Mouse (Mus musculus) stomach, embryonic 15.5 days (tissue): ENCODE measurements around the gene 1700029H14Rik. TPM values are rescaled to one million over a fixed set of nuclear protein-coding genes. Genes with fewer than 3 reads are reported as not detected.

Experiments
- ATAC-seq: fragments of 200-750 bp; cut with Nextera tagmentation; 2 replicates; pipeline ENCODE4 v1.8.0; 2017; ENCODE audit warnings: low read depth, moderate number of reproducible peaks, moderate TSS enrichment; ENCODE audit not compliant: insufficient read depth, low FRiP score
- H3K27ac ChIP-seq: fragments of 300-500 bp; sonication (generic); 2 replicates; pipeline ENCODE4 v1.5.1; 2015; ENCODE audit warnings: mild to moderate bottlenecking, inconsistent platforms
- H3K27me3 ChIP-seq: fragments of 300-500 bp; sonication (generic); replicated peaks from 2 replicates; pipeline ENCODE4 v1.6.1; 2015; ENCODE audit warnings: inconsistent platforms
- H3K36me3 ChIP-seq: fragments of 300-500 bp; sonication (generic); 2 replicates; pipeline ENCODE4 v1.6.1; 2015; ENCODE audit warnings: inconsistent platforms
- H3K4me1 ChIP-seq: fragments of 300-500 bp; sonication (generic); 2 replicates; pipeline ENCODE4 v1.6.1; 2015; ENCODE audit warnings: inconsistent platforms
- H3K4me2 ChIP-seq: fragments of 300-500 bp; sonication (generic); 2 replicates; pipeline ENCODE4 v1.6.1; 2015; ENCODE audit warnings: mild to moderate bottlenecking, inconsistent platforms
- H3K4me3 ChIP-seq: fragments of 300-500 bp; sonication (generic); replicated peaks from 2 replicates; pipeline ENCODE4 v1.5.1; 2015; ENCODE audit warnings: inconsistent platforms
- H3K9ac ChIP-seq: fragments of 300-500 bp; sonication (generic); 2 replicates; pipeline ENCODE4 v1.6.1; 2015; ENCODE audit warnings: inconsistent platforms
- H3K9me3 ChIP-seq: fragments of 300-500 bp; sonication (generic); 2 replicates; pipeline ENCODE4 v1.6.1; 2016; ENCODE audit warnings: inconsistent platforms
- WGBS: fragments of 180-500 bp; shearing (Covaris S2); methylation state at CpG from one replicate; pipeline ENCODE4 v1.1.7; 2015; 5-methylcytosine and 5-hydroxymethylcytosine counted together
- polyA plus RNA-seq: library from polyadenylated mRNA; unstranded; fragments of >200 nt; fragmentation: Nextera tagmentation; extraction: Ambion mirVana; gene quantifications from 2 replicates; pipeline ENCODE4 v1.2.1, GENCODE M21; 2015

1700029H14Rik gene
- polyA plus RNA-seq, 1 experiment from 2014 or later = not detected

DNA sequence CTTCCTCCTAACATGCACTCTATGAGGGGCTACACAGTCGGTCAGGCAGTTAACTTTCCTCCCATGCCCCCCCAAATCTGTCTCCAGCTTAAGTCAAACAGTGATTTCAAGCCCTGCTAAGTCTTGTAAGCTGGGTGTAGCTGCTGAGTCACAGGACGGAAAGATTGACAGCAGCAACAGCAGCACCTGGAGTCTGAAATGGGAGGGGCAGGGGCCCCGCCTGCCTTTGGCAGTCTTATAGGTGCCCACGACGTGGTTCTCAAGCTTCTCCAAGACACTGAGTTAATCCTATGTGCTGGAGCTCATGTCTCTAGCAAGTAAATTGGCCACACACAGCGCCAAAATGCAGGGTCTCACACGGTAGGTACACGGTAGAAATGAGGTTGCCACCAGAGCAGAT lies 31.1 kb upstream of the 1700029H14Rik start:
- H3K27ac ChIP-seq = no peak overlapping the region
- no peak overlapping the region for H3K9ac ChIP-seq
- H3K9me3 ChIP-seq = no peaks in the 10 kb centered on the region
- WGBS = 65% methylated on average over 8 of the region's 8 CpGs
- H3K4me3 ChIP-seq = no peak overlapping the region
- H3K27me3 ChIP-seq = no peaks in the 10 kb centered on the region
- H3K36me3 ChIP-seq = peaks cover 9% of the 10 kb centered on the region; the same call in 1 of the 2 replicates
- H3K4me1 ChIP-seq = no peaks in the 10 kb centered on the region
- no peak for ATAC-seq
- no peak overlapping the region for H3K4me2 ChIP-seq

DNA sequence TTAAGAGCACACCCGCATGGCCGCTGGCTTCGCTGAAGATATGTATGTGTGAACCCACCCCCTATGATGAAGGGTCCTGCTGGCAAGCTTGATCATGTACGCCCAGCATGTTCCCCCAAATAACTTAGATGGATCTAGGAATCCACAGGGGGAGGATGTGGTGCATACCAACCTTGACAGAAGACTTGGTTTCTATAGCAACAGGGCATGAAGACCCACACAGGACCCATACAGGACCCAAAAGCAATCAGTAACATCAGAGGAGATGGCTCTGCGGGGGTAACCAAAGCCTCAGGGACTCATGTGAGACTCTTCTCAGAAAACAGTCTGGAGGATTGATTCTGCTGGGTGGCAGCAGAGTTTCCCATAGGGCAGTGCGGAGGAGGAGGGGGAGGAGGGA lies 29.0 kb upstream of the 1700029H14Rik start:
- Histone ChIP-seq H3K27me3 (no peaks in the 10 kb centered on the region), H3K4me2 (no peak overlapping the region), H3K36me3 (peaks cover 2% of the 10 kb centered on the region; the same call in 1 of the 2 replicates), H3K9me3 (no peaks in the 10 kb centered on the region), H3K9ac (no peak overlapping the region), H3K4me3 (no peak overlapping the region), H3K4me1 (no peaks in the 10 kb centered on the region), H3K27ac (no peak overlapping the region)
- no peak for ATAC-seq
- WGBS = 90% methylated on average over 6 of the region's 6 CpGs

DNA sequence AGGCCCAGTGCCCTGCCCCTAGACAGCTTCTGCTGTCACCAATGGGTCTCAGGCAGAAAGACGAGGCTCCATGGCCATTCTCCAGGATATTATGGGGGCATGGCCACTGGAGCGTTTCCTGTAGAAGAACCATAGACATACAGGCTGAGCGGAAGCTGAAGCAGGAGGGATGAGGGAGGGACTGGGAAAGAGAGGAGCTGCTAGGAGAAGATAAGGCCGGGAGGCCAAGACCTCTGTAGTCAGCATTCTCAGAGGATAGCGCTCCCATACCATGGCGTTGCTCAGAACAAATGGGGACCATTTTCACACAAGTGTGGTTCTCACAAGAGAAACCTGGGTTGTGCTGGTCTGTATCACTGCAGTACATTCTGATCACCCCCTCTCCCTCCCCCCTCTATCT lies 26.8 kb upstream of the 1700029H14Rik start:
- WGBS = 82% methylated on average over 6 of the region's 6 CpGs
- Histone ChIP-seq H3K27me3 (no peaks in the 10 kb centered on the region), H3K4me2 (no peak overlapping the region), H3K9me3 (no peaks in the 10 kb centered on the region), H3K4me3 (no peak overlapping the region), H3K27ac (no peak overlapping the region), H3K4me1 (no peaks in the 10 kb centered on the region), H3K9ac (no peak overlapping the region), H3K36me3 (peaks cover 14% of the 10 kb centered on the region)
- ATAC-seq = no peak

DNA sequence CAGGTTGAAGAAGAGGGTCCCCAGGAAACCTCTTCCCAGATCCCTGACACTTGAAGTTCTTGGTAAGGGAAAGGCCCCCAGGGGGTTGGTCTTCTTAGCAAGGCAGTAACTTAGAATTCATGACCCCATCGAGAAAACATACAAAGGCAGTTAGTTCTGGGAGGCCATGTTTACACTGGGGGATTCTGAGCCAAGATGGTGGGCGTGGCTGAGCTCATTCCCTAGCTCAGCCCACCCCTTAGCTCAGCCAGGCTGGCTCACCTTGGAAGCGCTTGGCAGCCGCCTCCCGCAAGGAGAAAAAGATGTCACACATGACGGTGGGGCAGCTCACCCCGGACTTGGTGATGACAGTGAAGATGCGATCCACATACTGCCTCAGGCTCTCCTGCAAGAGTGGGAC lies 22.4 kb upstream of the 1700029H14Rik start:
- Histone ChIP-seq H3K27me3 (no peaks in the 10 kb centered on the region), H3K9me3 (no peaks in the 10 kb centered on the region), H3K9ac (no peak overlapping the region), H3K36me3 (peaks cover 40% of the 10 kb centered on the region), H3K4me2 (no peak overlapping the region), H3K27ac (no peak overlapping the region), H3K4me1 (no peaks in the 10 kb centered on the region), H3K4me3 (no peak overlapping the region)
- WGBS = 56% methylated on average over 8 of the region's 8 CpGs
- 0 out of 2 replicates have a peak, but pooled peaks have one; percentile 28 for ATAC-seq

DNA sequence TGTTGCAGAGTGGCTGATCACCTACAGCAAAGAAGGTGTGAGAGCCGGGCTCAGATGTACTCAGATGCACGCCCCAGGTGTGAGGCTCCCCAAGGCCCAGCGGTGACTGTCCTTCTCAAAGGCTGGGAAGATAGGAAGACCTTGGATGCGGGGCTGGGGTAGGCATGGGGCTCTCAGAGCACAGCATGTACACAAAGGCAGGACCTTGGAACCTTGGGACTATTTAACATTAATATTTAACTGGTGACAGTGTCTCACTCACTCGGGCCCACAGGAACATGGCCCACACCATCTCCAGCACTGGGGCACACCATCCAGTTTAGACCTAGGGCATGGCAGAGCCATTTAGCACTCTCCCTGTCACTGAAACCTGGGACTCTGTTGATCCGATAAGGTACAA lies 15.6 kb upstream of the 1700029H14Rik start:
- peaks cover 36% of the 10 kb centered on the region for H3K36me3 ChIP-seq
- no peak overlapping the region for H3K27ac ChIP-seq
- H3K9ac ChIP-seq = no peak overlapping the region
- H3K27me3 ChIP-seq = no peaks in the 10 kb centered on the region
- H3K4me2 ChIP-seq = no peak overlapping the region
- H3K4me1 ChIP-seq = no peaks in the 10 kb centered on the region
- WGBS = 87% methylated on average over 6 of the region's 6 CpGs
- no peaks in the 10 kb centered on the region for H3K9me3 ChIP-seq
- no peak overlapping the region for H3K4me3 ChIP-seq
- ATAC-seq = no peak

DNA sequence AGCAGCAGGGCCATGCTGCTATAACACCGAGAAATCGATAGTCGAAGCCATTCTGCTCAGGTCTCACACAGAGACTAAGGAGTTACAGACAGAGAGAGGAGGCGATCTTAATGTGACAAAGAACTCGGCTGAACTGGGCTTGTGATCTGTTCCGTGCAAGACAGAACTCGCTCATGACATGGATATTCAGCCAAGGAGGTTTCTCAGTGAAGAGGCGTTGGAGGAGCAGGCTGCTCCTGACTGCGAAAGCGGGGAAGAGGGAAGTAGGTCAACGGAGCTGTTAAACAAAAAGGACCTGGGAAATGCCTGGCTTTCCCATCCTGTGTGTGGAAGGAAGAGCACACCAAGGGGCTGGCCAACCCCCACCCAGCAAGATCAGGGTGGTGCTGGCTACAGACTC lies 9.7 kb upstream of the 1700029H14Rik start:
- Histone ChIP-seq H3K27me3 (no peaks in the 10 kb centered on the region), H3K9ac (no peak overlapping the region), H3K4me3 (no peak overlapping the region), H3K4me1 (no peaks in the 10 kb centered on the region), H3K9me3 (no peaks in the 10 kb centered on the region), H3K27ac (peak overlapping the region; percentile 6; the same call in 1 of the 2 replicates), H3K4me2 (no peak overlapping the region), H3K36me3 (peaks cover 10% of the 10 kb centered on the region; the same call in 1 of the 2 replicates)
- 87% methylated on average over 11 of the region's 11 CpGs for WGBS
- ATAC-seq = no peak

DNA sequence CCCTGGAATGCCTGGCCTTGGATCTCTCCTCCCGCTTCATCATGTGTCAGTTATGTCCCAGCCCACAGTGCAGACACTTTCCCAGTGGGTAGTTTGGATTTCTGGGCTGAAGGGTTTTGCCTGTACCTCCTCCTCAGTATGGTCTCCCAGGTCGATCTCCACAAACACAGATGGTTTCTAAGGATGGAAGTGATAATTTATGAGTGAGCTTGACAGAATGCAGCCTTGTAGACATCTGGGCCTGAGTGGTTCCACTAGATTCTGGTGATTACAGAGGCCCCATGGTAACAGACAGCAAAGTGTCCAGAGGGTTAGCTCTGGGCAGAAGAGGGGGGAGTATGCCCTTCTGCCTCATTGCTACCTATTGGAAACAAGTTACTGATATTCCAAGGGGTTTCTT lies 4.7 kb downstream of the 1700029H14Rik start:
- no peak overlapping the region for H3K4me3 ChIP-seq
- WGBS = 65% methylated on average over 2 of the region's 2 CpGs
- no peak overlapping the region for H3K27ac ChIP-seq
- no peaks in the 10 kb centered on the region for H3K27me3 ChIP-seq
- H3K9me3 ChIP-seq = no peaks in the 10 kb centered on the region
- H3K4me2 ChIP-seq = no peak overlapping the region
- no peak for ATAC-seq
- H3K9ac ChIP-seq = no peak overlapping the region
- no peaks in the 10 kb centered on the region for H3K36me3 ChIP-seq
- H3K4me1 ChIP-seq = no peaks in the 10 kb centered on the region

DNA sequence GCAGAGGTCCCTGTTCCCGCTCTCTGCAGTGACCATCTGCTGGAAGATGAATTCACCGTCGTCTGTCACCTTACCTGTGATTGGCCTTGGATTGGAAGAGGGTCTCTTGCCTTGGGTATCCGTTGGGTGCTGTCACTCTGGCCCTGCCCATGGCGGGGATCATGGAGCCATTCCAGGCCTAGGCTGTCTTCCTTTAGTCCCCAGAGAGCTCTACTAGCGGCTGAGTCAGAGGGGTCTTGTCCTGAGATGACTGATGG lies 10.8 kb downstream of the 1700029H14Rik start:
- no peak overlapping the region for H3K27ac ChIP-seq
- no peak overlapping the region for H3K4me2 ChIP-seq
- H3K4me1 ChIP-seq = peaks cover 12% of the 10 kb centered on the region; the same call in 1 of the 2 replicates
- no peaks in the 10 kb centered on the region for H3K27me3 ChIP-seq
- no peaks in the 10 kb centered on the region for H3K36me3 ChIP-seq
- no peak overlapping the region for H3K9ac ChIP-seq
- WGBS = 87% methylated on average over 6 of the region's 6 CpGs
- ATAC-seq = no peak
- no peak overlapping the region for H3K4me3 ChIP-seq
- H3K9me3 ChIP-seq = no peaks in the 10 kb centered on the region

DNA sequence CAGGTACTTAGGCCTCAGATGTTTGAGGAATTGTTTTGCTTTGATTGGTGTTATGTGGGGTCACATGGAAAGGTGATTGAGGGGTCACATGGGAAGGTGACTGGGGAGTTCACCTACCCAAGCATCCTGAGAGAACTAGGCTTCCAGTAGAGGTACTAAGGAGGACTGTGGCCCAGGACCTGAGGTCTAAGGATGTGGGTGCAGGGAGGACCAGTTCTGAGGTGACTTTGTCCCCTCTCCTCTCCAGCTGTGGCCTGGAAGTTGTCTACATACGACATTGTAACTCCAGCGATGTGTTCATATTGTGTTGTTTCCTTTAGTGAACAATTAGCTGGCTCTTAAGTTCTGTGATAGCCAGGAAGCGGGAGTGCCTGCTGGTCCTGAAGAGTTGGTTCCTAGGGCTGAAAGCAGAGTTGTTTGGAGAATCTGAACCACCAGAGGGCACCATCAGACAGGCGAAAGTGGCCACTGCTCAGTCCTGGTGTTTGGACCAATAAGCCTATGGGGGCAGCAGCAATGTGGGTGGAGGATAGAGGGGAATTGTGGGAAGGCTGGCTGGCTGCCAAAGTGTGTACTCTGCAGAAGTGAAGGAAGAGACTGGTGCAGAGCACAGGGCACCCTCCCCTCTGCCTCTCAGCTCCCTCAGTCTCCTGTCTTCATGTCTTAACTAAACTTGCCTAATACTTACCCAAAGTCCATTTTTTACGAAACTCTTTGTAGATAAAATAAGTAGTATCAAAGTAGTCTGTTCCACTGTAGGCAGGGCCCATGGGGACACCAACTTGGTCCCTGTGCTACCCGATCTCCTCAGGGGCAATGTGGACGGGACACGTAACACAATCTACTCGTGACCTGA lies 11.3 kb downstream of the 1700029H14Rik start:
- Histone ChIP-seq H3K4me3 (no peak overlapping the region), H3K4me2 (no peak overlapping the region), H3K27ac (no peak overlapping the region), H3K9me3 (no peaks in the 10 kb centered on the region), H3K9ac (no peak overlapping the region), H3K36me3 (no peaks in the 10 kb centered on the region), H3K27me3 (no peaks in the 10 kb centered on the region), H3K4me1 (peaks cover 12% of the 10 kb centered on the region; the same call in 1 of the 2 replicates)
- WGBS = 57% methylated on average over 9 of the region's 9 CpGs
- peak; percentile 88 for ATAC-seq

DNA sequence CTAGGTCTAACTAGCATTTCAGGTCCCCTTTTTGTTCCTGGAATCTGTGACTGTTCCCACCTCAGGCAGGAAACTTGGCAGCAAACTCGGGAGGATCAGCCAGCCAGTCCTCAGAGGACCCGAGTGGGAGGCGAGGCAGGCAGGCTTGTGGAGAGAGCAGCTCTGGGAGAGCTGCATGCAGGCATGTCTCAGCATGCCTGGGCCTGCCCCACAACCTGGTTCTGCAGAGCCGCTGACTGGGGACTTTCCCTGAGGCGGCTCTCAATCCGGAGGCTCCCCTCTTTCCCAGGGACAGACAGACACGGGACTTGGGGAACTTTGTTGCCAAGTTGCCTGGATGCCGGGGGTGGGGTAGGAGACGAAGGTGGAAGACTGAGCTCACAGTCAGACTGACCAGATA lies 13.4 kb downstream of the 1700029H14Rik start:
- peak; percentile 56; the same call in 1 of the 2 replicates for ATAC-seq
- Histone ChIP-seq H3K4me1 (peaks cover 12% of the 10 kb centered on the region; the same call in 1 of the 2 replicates), H3K4me3 (no peak overlapping the region), H3K4me2 (peak overlapping the region; percentile 14; the same call in 1 of the 2 replicates), H3K36me3 (no peaks in the 10 kb centered on the region), H3K27ac (peak overlapping the region; percentile 73), H3K9me3 (no peaks in the 10 kb centered on the region), H3K27me3 (no peaks in the 10 kb centered on the region), H3K9ac (no peak overlapping the region)
- 28% methylated on average over 9 of the region's 9 CpGs for WGBS

DNA sequence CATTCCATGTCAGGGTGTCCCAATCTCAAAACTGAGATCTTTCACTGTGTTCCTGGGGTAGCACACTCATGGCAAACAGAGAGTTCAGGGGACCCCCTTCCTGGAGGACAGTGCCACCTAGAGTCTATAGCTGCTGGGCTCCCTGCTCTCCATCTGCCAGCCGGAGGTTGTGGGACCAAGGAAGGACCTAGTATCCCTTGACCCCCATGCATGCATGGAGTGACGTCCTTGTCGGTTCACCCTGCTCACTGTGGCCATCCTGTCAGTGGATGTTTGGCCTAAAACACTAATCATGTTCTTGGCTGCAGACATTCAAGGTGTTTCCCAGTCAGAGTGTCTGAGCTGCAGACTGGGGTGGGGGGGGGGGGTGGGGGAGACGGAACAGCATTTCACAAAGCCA lies 14.0 kb downstream of the 1700029H14Rik start:
- Histone ChIP-seq H3K36me3 (no peaks in the 10 kb centered on the region), H3K27ac (peak overlapping the region; percentile 73), H3K9ac (no peak overlapping the region), H3K4me1 (peaks cover 12% of the 10 kb centered on the region; the same call in 1 of the 2 replicates), H3K27me3 (no peaks in the 10 kb centered on the region), H3K9me3 (no peaks in the 10 kb centered on the region), H3K4me2 (no peak overlapping the region), H3K4me3 (no peak overlapping the region)
- WGBS = 28% methylated on average over 4 of the region's 4 CpGs
- no peak for ATAC-seq

DNA sequence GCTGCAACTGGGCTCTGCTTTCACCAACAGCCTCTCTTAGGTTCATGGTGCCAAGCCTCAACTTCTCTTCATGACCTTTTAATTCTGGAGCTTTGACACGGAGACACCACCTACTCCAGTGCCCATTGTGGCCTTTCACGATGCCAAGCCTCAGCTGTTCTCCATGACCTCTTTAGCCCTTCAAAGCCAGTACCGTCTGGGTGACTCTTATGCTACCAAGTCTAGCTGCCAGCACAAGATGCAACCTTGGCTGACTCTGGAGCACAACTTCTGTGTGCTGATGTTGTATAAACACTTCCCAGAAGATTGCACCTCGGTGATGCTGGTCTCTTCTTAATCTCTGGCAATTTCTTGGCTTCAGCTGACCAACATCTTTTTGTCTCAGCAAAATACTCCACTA lies 15.8 kb downstream of the 1700029H14Rik start:
- WGBS = 80% methylated on average over 4 of the region's 4 CpGs
- Histone ChIP-seq H3K4me3 (no peak overlapping the region), H3K9me3 (no peaks in the 10 kb centered on the region), H3K9ac (no peak overlapping the region), H3K36me3 (no peaks in the 10 kb centered on the region), H3K4me1 (peaks cover 12% of the 10 kb centered on the region; the same call in 1 of the 2 replicates), H3K27me3 (no peaks in the 10 kb centered on the region), H3K4me2 (no peak overlapping the region), H3K27ac (no peak overlapping the region)
- no peak for ATAC-seq
